Comparison of ENCODE assay signal across 14 mouse cellular contexts in genomic region chr11:25664562-25665104, GRCm38 (mm10).
"Had no signal": no experiment of that assay in that cellular context is flagged by ENCODE, and none has a peak within 500 bp of the region (broad histone marks: within the 10 kb centered on the region; RNA-seq: fewer than 3 reads in every experiment).

No protein-coding gene starts in this region.

- H3K36me3 ChIP-seq: liver, embryonic 13.5 days had no signal

- H3K27me3 ChIP-seq: liver, embryonic 13.5 days had no signal

- H3K27ac ChIP-seq: kidney, postnatal 0 days; layer of hippocampus, adult 2 months; left cerebral cortex, adult 2 months; liver, embryonic 13.5 days had no signal

- H3K4me1 ChIP-seq: liver, embryonic 13.5 days had no signal

- H3K4me2 ChIP-seq: liver, embryonic 13.5 days had no signal

- H3K9me3 ChIP-seq: liver, embryonic 13.5 days had no signal

- H3K4me3 ChIP-seq: layer of hippocampus, adult 2 months; left cerebral cortex, adult 2 months; liver, embryonic 13.5 days had no signal

- DNase-seq: kidney, adult 2 months; kidney, postnatal 25 days; layer of hippocampus, adult 9-11 months; layer of hippocampus, postnatal 36 days; liver, embryonic 13.5 days; lung, adult 2 months; lung, postnatal 14 days; lung, postnatal 4 days; thymus, adult 2 months; thymus, postnatal 14 days; thymus, postnatal 4 days had no signal

- H3K9ac ChIP-seq: liver, embryonic 13.5 days had no signal
